Mouse (Mus musculus): ENCODE data around the gene Igsf11. TPM values are rescaled to one million over a fixed set of nuclear protein-coding genes. Genes with fewer than 3 reads are reported as not detected.

The Igsf11 gene
- polyA plus RNA-seq, 1 experiment from 2014 or later, result 1.6 TPM

DNA sequence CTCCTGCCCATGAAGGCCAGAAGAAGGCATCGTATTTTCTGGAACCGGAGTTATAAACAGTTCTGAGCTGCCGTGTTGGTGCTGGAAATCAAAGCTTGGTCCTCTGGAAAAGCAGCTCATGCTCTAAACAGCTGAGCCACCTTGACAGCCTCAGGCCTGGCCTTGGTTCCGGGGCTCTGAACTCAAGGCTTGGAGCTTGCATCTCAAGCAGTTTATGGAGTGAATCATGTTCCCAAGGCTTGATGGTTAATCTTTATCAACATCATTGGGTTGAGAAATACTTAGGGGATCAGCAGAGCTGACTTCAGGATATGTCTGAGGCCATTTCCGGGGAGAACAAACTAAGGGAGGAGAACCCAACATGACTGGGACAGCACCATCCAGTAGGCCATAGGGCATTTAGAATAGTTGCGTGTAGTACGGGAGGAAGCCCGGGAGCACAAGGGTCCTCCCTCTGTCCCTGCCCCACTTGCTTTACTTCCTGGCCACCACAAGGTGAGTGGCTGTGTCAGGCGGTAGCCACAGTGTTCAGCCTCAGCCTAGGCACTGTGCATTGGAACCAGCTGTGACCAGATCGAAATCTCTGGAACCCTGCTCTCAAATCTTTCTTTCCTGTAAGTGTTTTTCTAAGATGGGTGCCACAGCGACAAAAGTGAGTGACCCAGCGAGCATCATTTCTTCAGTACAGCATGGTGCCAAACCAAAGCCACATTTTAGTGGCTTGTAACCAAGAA lies 23.7 kb downstream of the Igsf11 start:
- no peak overlapping the region for H3K4me2 ChIP-seq (replicated peaks; ENCODE audit: low read depth, low read length)
- no peaks in the 10 kb centered on the region for H3K27me3 ChIP-seq (ENCODE audit: control insufficient read depth, insufficient read depth, low read length)
- ATAC-seq (ENCODE audit: insufficient number of reproducible peaks, insufficient read depth, low FRiP score, low read depth), result no peak
- no peak overlapping the region for H3K4me3 ChIP-seq (ENCODE audit: low read depth, low read length)
- no peak overlapping the region for H3K9ac ChIP-seq (replicated peaks; ENCODE audit: low read depth, low read length)
- H3K36me3 ChIP-seq (ENCODE audit: control insufficient read depth, insufficient read depth, low read length), result no peaks in the 10 kb centered on the region
- 92% methylated on average over 12 of the region's 12 CpGs for WGBS
- no peak overlapping the region for H3K27ac ChIP-seq (ENCODE audit: low read length)
- no peaks in the 10 kb centered on the region for H3K4me1 ChIP-seq (ENCODE audit: control insufficient read depth, insufficient read depth, low read length)
- H3K9me3 ChIP-seq (ENCODE audit: control insufficient read depth, low read depth, low read length), result no peaks in the 10 kb centered on the region

DNA sequence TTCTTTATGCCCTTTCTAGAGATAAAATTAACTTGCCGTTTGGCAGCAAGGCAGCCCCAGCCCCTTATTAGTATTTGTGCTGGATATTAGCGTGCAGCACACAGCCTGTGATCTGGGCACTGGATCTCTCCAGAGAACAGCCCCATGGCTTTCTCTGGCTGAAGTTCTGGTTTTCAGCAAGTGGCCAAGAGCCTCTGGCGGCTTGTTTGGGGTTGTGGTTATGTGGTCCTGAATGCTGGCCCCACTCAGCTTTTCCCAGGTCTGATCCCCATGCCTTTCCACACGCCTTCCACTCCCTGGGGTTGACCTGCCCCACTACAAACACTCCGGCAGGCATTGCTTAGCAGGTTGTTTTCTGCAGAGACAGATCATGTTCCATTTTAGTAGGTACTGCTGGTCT lies 24.4 kb downstream of the Igsf11 start:
- H3K27me3 ChIP-seq (ENCODE audit: control insufficient read depth, insufficient read depth, low read length), result no peaks in the 10 kb centered on the region
- H3K9ac ChIP-seq (replicated peaks; ENCODE audit: low read depth, low read length), result no peak overlapping the region
- H3K9me3 ChIP-seq (ENCODE audit: control insufficient read depth, low read depth, low read length), result no peaks in the 10 kb centered on the region

DNA sequence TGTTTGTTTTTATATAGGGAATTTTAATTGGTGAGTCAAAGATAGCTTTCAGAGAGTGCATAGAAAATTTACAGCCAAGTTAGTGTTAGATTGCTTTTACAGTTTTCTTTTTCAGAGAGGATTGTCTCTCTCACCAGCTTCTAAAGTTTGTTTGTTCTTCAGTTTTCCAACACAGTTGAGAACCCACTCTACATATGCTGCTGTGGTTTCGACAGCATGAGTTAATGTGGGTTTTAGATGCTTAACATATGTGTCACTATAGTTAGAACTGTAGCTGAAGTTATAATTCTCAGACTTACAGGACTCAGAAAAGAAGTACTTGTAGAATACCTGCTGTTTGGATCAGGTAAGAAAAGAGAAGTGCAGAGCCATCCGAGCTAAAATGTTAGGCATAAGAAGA lies 25.6 kb downstream of the Igsf11 start:
- ATAC-seq (ENCODE audit: insufficient number of reproducible peaks, insufficient read depth, low FRiP score, low read depth), result no peak

More for the DNA sequence above, 24.4 kb downstream of the Igsf11 start:
- no peak overlapping the region for H3K4me3 ChIP-seq (ENCODE audit: low read depth, low read length)
- H3K27ac ChIP-seq (ENCODE audit: low read length), result no peak overlapping the region
- H3K36me3 ChIP-seq (ENCODE audit: control insufficient read depth, insufficient read depth, low read length), result no peaks in the 10 kb centered on the region
- no peaks in the 10 kb centered on the region for H3K4me1 ChIP-seq (ENCODE audit: control insufficient read depth, insufficient read depth, low read length)
- WGBS, result 87% methylated on average over 5 of the region's 5 CpGs
- no peak overlapping the region for H3K4me2 ChIP-seq (replicated peaks; ENCODE audit: low read depth, low read length)
- no peak for ATAC-seq (ENCODE audit: insufficient number of reproducible peaks, insufficient read depth, low FRiP score, low read depth)

DNA sequence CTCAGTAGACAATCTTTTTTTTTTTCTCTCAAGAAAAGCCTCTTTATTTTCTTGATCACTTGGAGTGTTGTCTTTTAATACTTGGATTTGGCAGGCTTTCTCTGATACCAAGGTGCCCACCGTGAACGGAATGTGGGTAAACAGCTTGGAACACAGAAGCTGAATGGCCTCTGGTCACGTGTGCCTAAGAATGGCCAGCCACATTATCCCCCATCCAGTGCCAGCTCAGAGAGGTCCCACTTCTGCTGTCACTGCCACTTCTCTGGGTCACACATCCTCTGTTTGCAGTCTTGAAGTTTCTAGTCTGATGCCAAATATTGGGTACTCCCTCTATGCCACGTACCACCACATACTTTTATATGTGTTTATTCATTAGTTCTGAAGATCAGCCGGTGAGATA lies 28.0 kb downstream of the Igsf11 start:
- Histone ChIP-seq H3K4me3 (ENCODE audit: low read depth, low read length) (no peak overlapping the region), H3K9me3 (ENCODE audit: control insufficient read depth, low read depth, low read length) (no peaks in the 10 kb centered on the region), H3K27me3 (ENCODE audit: control insufficient read depth, insufficient read depth, low read length) (no peaks in the 10 kb centered on the region), H3K27ac (ENCODE audit: low read length) (no peak overlapping the region), H3K4me1 (ENCODE audit: control insufficient read depth, insufficient read depth, low read length) (no peaks in the 10 kb centered on the region), H3K36me3 (ENCODE audit: control insufficient read depth, insufficient read depth, low read length) (no peaks in the 10 kb centered on the region), H3K9ac (replicated peaks; ENCODE audit: low read depth, low read length) (no peak overlapping the region), H3K4me2 (replicated peaks; ENCODE audit: low read depth, low read length) (no peak overlapping the region)
- no peak for ATAC-seq (ENCODE audit: insufficient number of reproducible peaks, insufficient read depth, low FRiP score, low read depth)
- 78% methylated on average over 5 of the region's 5 CpGs for WGBS

More for the DNA sequence above, 25.6 kb downstream of the Igsf11 start:
- Histone ChIP-seq H3K9me3 (ENCODE audit: control insufficient read depth, low read depth, low read length) (no peaks in the 10 kb centered on the region), H3K4me3 (ENCODE audit: low read depth, low read length) (no peak overlapping the region), H3K4me2 (replicated peaks; ENCODE audit: low read depth, low read length) (no peak overlapping the region), H3K9ac (replicated peaks; ENCODE audit: low read depth, low read length) (no peak overlapping the region), H3K27me3 (ENCODE audit: control insufficient read depth, insufficient read depth, low read length) (no peaks in the 10 kb centered on the region), H3K27ac (ENCODE audit: low read length) (no peak overlapping the region), H3K4me1 (ENCODE audit: control insufficient read depth, insufficient read depth, low read length) (no peaks in the 10 kb centered on the region), H3K36me3 (ENCODE audit: control insufficient read depth, insufficient read depth, low read length) (no peaks in the 10 kb centered on the region)
- 86% methylated on average over 2 of the region's 2 CpGs for WGBS

DNA sequence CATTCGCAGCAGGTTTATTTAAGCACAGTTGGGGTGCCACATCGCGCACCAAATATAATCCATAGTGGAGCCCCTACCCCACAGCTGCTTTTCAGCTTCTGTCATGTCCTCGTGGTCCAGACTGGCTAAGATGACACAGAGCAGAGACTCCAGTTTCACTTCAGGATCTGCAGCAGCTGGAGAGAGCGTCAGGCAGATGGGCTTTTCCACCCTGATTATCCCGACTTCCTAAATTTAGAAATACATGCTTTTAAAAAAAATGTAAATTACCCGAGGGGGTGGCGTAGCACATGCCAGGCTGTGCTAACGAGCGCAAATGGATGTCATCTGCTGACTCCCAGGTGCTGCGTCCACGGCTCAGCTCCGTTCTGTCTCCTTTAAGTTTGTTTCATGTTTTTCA lies 32.5 kb downstream of the Igsf11 start:
- Histone ChIP-seq H3K4me1 (ENCODE audit: control insufficient read depth, insufficient read depth, low read length) (no peaks in the 10 kb centered on the region), H3K27ac (ENCODE audit: low read length) (no peak overlapping the region), H3K4me2 (replicated peaks; ENCODE audit: low read depth, low read length) (no peak overlapping the region; the same call in 1 of the 2 replicates), H3K9me3 (ENCODE audit: control insufficient read depth, low read depth, low read length) (no peaks in the 10 kb centered on the region), H3K4me3 (ENCODE audit: low read depth, low read length) (no peak overlapping the region), H3K36me3 (ENCODE audit: control insufficient read depth, insufficient read depth, low read length) (no peaks in the 10 kb centered on the region), H3K27me3 (ENCODE audit: control insufficient read depth, insufficient read depth, low read length) (no peaks in the 10 kb centered on the region), H3K9ac (replicated peaks; ENCODE audit: low read depth, low read length) (no peak overlapping the region)
- ATAC-seq (ENCODE audit: insufficient number of reproducible peaks, insufficient read depth, low FRiP score, low read depth), result no peak
- WGBS, result 59% methylated on average over 13 of the region's 13 CpGs

DNA sequence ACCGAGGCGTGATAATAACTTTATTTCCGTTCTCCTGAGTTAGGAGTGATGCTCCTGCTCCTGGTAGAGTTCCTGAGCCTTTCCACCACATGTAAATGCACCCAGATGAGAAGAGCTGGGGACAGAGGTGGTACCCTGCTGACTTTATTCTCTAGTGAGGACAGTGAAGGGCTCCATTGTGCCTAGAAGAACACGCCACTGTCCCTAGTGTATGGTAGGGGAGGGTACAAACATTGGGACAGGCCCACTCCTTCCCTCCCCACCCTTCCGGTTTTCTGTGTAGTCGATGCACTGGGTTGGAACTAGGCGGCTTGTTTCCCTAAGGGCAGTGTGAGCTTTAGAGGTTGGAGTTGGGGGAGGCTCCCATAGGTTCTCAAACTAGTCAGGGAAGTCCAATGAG lies 36.3 kb downstream of the Igsf11 start:
- WGBS, result 83% methylated on average over 7 of the region's 7 CpGs
- Histone ChIP-seq H3K36me3 (ENCODE audit: control insufficient read depth, insufficient read depth, low read length) (no peaks in the 10 kb centered on the region), H3K27ac (ENCODE audit: low read length) (no peak overlapping the region), H3K9me3 (ENCODE audit: control insufficient read depth, low read depth, low read length) (no peaks in the 10 kb centered on the region), H3K4me1 (ENCODE audit: control insufficient read depth, insufficient read depth, low read length) (no peaks in the 10 kb centered on the region), H3K4me2 (replicated peaks; ENCODE audit: low read depth, low read length) (no peak overlapping the region), H3K27me3 (ENCODE audit: control insufficient read depth, insufficient read depth, low read length) (no peaks in the 10 kb centered on the region), H3K9ac (replicated peaks; ENCODE audit: low read depth, low read length) (no peak overlapping the region), H3K4me3 (ENCODE audit: low read depth, low read length) (no peak overlapping the region)
- no peak for ATAC-seq (ENCODE audit: insufficient number of reproducible peaks, insufficient read depth, low FRiP score, low read depth)

DNA sequence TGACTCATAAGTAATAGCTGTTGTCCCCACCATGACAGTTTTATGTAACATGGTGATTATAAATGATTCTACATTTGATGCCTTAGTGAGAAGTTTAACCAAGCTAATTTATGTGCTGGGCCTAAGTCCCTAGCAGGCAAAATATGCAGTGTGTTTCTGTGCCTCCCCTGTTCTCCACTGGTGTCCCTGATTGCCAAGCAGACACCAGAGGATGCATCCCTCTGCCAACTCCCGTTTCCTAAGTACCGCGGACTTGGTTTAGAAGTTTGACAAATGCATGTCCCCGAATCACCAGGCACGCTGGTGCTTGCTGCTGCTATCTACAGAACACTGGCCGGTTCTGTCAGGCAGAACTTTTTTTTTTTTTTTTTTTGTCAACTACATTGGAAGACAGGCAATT lies 39.0 kb downstream of the Igsf11 start:
- Histone ChIP-seq H3K4me3 (ENCODE audit: low read depth, low read length) (no peak overlapping the region), H3K4me2 (replicated peaks; ENCODE audit: low read depth, low read length) (no peak overlapping the region), H3K36me3 (ENCODE audit: control insufficient read depth, insufficient read depth, low read length) (no peaks in the 10 kb centered on the region), H3K27ac (ENCODE audit: low read length) (no peak overlapping the region), H3K9me3 (ENCODE audit: control insufficient read depth, low read depth, low read length) (no peaks in the 10 kb centered on the region), H3K9ac (replicated peaks; ENCODE audit: low read depth, low read length) (no peak overlapping the region), H3K27me3 (ENCODE audit: control insufficient read depth, insufficient read depth, low read length) (no peaks in the 10 kb centered on the region), H3K4me1 (ENCODE audit: control insufficient read depth, insufficient read depth, low read length) (no peaks in the 10 kb centered on the region)
- no peak for ATAC-seq (ENCODE audit: insufficient number of reproducible peaks, insufficient read depth, low FRiP score, low read depth)
- 55% methylated on average over 6 of the region's 6 CpGs for WGBS

DNA sequence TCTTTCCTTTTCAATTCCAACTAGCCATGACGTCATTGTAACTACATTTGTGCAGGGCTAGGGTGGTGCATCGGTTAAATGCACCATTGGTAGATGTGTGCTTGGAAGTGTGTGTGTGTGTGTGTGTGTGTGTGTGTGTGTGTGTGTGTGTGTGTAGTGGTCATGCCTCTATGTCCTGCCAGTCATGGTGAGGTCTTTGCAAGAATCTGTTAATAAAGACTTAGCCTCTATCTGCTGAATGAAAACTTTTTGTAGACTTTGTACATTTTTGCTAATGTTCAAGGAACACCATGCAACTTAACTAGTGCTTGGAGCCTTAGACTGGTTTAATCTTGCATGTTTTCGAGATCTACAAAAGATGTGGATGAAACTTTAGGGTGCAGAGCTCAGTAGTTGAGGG lies 48.3 kb downstream of the Igsf11 start:
- ATAC-seq (ENCODE audit: insufficient number of reproducible peaks, insufficient read depth, low FRiP score, low read depth), result no peak
- Histone ChIP-seq H3K4me2 (replicated peaks; ENCODE audit: low read depth, low read length) (no peak overlapping the region), H3K9me3 (ENCODE audit: control insufficient read depth, low read depth, low read length) (no peaks in the 10 kb centered on the region), H3K36me3 (ENCODE audit: control insufficient read depth, insufficient read depth, low read length) (no peaks in the 10 kb centered on the region), H3K9ac (replicated peaks; ENCODE audit: low read depth, low read length) (no peak overlapping the region), H3K4me3 (ENCODE audit: low read depth, low read length) (no peak overlapping the region), H3K27ac (ENCODE audit: low read length) (no peak overlapping the region), H3K4me1 (ENCODE audit: control insufficient read depth, insufficient read depth, low read length) (no peaks in the 10 kb centered on the region), H3K27me3 (ENCODE audit: control insufficient read depth, insufficient read depth, low read length) (no peaks in the 10 kb centered on the region)
- 88% methylated on average over 3 of the region's 3 CpGs for WGBS

DNA sequence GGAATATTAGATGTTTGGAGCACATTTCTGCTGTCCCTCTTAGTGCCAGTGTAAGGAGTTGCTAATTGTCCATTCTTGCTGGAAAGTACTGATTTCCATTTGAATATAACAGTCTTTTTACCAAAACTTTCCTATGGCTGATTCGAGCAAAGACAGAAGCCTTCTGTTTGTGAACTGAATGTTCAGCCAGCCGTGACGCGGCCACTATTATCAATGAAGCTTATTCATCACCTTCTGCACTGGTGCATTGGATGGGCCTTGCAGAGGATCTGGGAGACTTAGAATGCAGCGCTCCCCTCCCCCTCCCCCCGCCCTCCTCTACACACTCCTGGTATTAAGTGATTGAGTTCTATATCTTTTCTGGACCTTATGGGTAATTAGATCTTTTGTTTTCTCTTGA lies 48.8 kb downstream of the Igsf11 start:
- ATAC-seq (ENCODE audit: insufficient number of reproducible peaks, insufficient read depth, low FRiP score, low read depth), result no peak
- no peak overlapping the region for H3K9ac ChIP-seq (replicated peaks; ENCODE audit: low read depth, low read length)
- WGBS, result 61% methylated on average over 6 of the region's 6 CpGs
- no peaks in the 10 kb centered on the region for H3K36me3 ChIP-seq (ENCODE audit: control insufficient read depth, insufficient read depth, low read length)
- no peaks in the 10 kb centered on the region for H3K9me3 ChIP-seq (ENCODE audit: control insufficient read depth, low read depth, low read length)
- H3K4me3 ChIP-seq (ENCODE audit: low read depth, low read length), result no peak overlapping the region
- no peak overlapping the region for H3K27ac ChIP-seq (ENCODE audit: low read length)
- H3K4me1 ChIP-seq (ENCODE audit: control insufficient read depth, insufficient read depth, low read length), result no peaks in the 10 kb centered on the region
- no peaks in the 10 kb centered on the region for H3K27me3 ChIP-seq (ENCODE audit: control insufficient read depth, insufficient read depth, low read length)
- no peak overlapping the region for H3K4me2 ChIP-seq (replicated peaks; ENCODE audit: low read depth, low read length)
